Mouse (Mus musculus) monocyte, adult 5-6 weeks (primary cell): ENCODE measurements around the gene Swi5. TPM values are rescaled to one million over a fixed set of nuclear protein-coding genes. Genes with fewer than 3 reads are reported as not detected.

Experiments used
- ATAC-seq: fragments of 153-309, 156-312 bp; replicated peaks from 2 replicates; pipeline ENCODE4 v1.8.0; 2017; ENCODE audit warnings: mild to moderate bottlenecking; ENCODE audit not compliant: low TSS enrichment, insufficient number of reproducible peaks, severe bottlenecking, poor library complexity, low FRiP score
- total RNA-seq: library from RNA; stranded (forward); fragments of 200-1000, 200-491, 200-594 nt; gene quantifications from 3 replicates; pipeline ENCODE4 v1.2.3, GENCODE M21; 2017

Gene Swi5
- total RNA-seq, 1 experiment from 2014 or later: 114 TPM

DNA sequence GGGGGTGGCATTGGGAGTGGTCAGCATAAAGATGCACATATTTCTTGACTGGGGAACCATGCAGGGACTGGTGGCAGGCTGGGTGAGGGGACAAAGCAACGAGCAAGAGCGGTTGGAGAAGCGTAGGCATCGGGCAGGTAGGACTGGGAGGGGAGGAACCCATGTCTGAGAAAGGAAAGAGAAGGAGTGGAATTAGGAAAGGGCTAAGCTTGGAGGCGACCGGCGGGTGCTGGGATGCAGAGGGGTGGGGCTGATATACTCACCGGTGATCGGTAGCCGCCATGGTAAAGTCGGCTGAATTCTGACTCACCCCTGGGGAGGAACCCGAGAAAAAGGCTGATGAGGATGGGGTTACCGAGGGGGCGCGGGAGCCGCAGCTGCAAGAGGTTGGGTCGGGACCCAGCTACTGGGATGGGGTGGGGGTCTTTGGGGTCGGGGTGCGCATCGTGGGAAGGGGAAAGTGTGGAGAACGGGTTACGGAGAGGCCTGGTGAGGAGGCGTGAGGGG, 488 bp downstream of the Swi5 start, which contains the start of gene Golga2:
Golga2 (plus strand) TSS at position 51 of the 507 bp plus-strand sequence.
- ATAC-seq: no peak

DNA sequence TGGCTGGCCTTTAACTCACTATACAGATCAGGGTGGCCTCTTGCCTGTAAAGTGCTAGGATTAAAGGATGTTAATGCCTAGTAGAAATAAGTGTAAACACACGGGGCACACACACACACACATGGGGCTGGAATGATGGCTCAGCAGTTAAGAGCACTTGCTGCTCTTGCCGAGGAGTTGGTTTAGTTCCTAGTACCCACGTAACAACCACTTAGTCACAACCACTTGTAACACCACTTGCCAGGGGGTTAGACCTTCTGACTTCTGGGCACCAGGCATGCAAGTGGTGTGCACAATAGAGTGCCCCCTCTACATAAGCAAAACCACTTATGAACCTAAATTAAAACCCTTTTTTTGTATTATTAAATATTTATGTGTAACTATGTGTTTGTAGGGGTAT, 3.9 kb downstream of the Swi5 start:
- no peak for ATAC-seq

GRCm38 (mm10) chr2:32282727-32283126, 5.1 kb downstream of the Swi5 start:
- ATAC-seq: peak; percentile 75

DNA sequence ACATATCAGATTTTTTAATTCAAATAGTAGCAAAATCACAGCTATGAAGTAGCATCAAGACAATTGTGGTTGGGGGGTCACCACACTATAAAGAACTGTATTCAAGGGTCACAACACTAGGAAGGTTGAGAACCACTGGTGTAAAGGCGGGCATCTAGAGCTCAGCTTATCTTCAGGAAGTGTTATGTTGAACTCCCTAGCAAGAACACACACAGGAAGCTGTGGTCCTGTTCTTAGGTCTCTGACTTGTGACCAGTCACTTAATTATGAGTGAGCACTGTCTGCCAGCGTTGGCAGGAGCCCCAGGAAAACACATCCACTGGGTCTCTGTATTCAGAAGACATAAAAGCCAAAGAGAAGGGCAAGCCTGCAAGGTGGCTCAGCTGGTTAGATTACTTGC, 5.6 kb downstream of the Swi5 start:
- no peak for ATAC-seq

GRCm38 (mm10) chr2:32275823-32276222, 12.1 kb downstream of the Swi5 start:
- no peak for ATAC-seq

DNA sequence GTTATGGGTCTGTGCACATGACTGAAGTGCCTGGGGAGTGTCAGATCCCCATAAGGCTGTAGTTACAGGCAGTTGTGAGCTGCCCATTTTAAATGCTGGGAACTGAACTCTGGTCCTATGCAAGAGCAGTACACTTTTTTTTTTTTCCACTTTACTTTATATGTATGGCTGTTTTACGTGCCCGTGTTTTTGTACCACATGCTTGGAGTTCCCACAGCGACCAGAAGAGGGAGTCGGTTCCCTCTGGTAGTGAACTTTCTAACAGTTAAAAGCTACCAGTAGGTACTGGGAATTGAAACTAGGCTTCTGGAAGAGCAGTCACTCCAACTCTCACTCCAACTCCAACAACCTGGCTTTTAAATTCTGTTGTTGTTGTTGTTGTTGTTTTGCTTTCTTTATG, 27.2 kb downstream of the Swi5 start:
- ATAC-seq: 0 out of 2 replicates have a peak, but pooled peaks have one; percentile 28

DNA sequence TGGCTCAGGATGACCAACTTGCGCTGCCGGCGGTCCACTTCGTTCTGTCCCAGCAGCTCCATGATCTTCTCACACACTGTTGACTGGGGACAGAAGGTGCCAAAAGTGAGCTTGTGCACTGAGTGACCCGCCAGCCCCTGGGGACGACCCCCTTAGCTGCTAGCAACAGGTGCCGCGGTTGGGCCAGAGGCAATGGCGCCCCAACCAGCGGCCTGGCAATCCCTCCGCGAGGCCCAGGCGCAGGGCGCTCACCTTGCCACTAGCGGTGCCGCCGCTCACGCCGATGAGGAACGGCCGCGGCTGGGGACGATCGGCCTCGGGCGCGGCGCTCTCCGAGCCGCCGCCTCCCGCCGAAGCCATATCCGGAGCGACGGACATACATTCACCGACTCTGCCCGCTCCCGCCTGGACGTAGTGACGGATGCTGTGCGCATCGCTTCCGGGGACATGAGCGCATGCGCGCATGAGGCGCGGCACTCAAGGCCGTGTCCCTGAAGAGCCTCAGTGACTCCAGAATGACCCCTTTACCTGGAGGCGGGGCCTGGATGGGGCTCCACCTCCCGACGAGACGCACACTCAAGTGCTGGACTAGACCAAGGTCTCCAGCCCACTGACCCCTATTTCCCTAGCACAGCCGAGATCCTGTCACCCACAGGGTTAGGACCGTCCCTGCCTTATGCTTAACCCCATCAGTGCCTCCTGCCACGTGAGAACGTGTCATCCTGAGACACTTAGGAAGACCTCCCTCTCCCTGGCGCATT, 28.0 kb downstream of the Swi5 start, which contains the start of gene Uck1:
Uck1 (minus strand) TSS at position 503 of the 761 bp plus-strand sequence.
- ATAC-seq: peak; percentile 88

DNA sequence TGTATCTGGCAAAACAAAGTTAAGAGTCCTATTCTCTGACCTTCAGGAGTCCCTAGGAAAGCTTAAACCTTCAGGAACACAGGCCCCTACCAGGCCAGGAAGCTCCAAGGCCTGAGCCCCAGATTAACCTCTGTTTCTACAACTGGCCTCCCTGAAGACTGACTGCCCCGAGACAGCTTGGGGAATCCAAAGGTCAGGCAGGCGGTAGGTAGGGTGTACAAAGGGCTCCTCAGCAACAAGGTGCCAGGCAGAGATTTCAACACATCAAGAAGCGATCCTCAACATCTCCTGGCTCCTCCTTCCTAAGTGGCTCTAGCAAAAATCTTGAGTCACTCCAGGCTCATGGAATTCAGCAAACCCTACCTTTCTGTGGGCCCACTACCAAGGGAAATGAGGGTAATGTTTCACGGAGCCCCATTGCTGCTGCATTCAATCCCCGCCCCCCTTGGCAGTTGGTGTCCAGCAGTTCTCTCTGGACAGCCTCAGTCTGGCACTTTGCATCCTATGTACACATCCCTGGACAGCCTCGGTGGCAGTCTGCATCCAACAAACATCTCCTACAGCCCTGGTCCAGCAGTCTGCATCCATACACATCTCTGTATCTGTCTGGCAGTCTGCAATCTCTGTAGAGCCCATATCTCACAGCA, 28.9 kb downstream of the Swi5 start:
- ATAC-seq: no peak

DNA sequence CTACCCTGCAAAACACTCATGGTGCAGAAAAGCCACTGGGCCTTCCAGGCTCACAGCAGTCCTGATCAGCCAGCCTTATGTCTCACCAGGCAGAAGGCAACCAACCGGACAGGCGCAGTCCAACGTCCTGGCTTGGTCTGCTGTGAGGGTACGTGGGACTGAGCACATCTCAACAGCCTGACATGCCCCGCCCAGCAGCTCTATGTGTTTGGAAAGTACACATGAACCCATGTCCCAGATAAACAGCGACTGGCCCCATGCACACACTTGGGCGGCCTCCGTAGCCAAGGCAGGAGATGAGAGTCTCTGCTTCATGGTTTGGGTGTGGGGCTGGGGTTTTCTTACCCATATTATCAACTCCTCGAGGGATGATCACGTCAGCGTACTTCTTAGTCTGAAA, 31.6 kb downstream of the Swi5 start:
- no peak for ATAC-seq

DNA sequence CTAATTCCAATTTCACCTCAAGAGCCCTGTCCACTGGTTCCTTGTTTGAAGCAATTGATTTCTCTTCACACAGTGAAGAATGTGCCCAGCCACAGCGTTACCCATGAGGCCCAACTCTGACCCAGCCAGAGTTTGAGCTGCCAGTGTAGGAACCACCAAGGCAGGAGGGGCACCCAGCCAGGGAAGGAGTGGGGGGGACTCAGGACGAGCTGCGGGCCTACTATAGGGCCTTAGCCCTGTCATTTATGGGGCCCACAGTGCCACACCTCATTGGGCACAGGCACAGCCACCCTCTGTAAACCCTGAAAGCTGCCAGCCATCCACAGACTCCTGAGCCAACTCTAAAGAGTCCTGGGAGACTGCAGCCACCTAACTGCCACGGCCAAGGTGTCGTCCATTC, 33.3 kb downstream of the Swi5 start:
- ATAC-seq: no peak

DNA sequence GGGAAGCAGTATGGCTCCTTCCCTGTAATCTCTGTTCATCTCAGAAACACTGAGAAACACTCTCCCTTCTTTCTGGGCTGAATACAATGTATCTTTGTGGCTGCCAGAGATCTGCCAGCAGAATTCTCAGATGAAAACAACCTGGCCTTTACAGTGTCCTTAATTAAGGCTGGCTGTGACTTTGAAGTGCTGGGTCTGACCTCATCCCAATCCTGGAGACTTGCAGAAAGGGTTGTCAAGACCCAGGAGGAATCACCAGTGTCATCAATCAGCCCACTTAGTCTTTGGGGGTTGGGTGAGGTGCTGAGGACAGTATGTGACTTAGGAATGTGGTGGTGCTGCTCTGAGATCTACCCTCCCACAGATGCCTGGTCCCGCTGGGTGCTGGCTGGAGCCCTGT, 34.5 kb downstream of the Swi5 start:
- ATAC-seq: no peak

DNA sequence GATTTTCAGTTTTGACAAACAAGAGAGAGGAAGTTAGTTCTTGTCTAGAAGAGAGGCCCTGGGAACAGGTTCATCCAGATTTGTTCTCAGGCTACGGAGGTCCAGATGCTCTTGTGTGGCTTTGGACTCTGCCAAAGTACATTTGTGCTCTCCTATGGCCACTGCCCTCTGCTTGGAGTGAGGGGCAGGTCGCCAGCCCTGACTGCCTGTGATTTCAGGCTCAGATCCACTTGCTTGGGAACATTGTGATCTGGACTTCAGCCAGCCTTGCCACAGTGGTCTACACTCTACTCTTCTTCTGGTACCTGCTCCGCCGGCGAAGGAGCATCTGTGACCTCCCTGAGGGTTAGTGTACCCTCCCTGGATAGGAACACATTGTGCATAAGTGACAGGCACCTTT, 35.2 kb downstream of the Swi5 start:
- no peak for ATAC-seq

- no peak for ATAC-seq
Observed at GRCm38 (mm10) chr2:32251791-32252527, 35.9 kb downstream of the Swi5 start.

GRCm38 (mm10) chr2:32248377-32249361, 39.2 kb downstream of the Swi5 start:
- no peak for ATAC-seq

GRCm38 (mm10) chr2:32246741-32247140, 41.1 kb downstream of the Swi5 start:
- ATAC-seq: no peak

DNA sequence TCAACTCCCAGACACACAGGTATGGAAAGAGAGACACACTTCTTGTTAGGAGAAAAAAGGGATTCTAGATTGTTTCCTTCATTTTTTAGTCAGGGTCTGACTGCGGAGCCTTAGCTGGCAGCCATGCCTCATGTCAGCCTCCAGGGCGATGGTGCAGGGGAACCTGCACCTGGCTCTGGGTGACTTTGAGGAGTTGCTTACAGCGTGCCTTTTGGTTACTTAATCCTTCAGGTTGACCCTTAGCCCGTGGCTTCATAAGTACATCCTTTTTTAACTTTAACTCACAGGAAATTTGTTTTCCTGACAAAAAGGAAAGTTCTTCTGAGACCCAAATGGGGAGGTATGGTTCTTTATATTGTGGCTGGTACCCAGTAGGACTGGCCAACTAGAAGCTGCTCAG, 44.9 kb downstream of the Swi5 start:
- no peak for ATAC-seq

GRCm38 (mm10) chr2:32240591-32240990, 47.3 kb downstream of the Swi5 start:
- no peak for ATAC-seq

DNA sequence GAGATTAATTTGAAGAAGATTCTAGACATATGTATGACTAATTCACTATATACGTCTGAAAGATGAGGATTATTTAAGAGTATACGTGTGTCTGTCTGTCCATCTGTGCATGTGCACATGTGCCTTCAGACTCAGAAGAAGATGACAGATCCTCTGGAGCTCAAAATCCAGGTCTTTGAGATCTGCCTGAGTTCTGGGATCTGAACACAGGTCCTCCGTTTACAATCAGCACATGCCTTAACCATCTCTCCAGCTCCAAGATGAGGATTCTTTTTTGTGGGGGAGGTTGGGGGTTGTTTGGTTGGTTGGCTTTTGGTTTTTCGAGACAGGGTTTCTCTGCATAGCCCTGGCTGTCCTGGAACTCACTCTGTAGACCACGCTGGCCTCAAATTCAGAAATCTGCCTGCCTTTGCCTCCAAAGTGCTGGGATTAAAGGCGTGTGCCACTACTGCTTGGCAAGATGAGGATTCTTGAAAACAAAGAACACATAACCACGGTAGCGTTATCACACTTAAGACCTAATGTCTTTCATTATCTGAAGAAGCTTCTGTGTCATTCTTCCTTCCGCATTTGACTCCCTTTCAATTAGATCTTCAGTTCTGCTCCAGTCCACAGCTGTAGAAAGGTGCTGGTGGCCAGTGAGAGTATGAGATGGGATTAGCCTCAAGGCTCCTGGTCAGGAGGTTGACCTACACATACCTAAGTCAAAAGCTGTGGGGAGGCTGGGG, 49.0 kb downstream of the Swi5 start:
- ATAC-seq: no peak
